Mouse (Mus musculus) thymus, postnatal 0 days (tissue): Measurements from ENCODE around the gene Ajm1. TPM values are rescaled to one million over a fixed set of nuclear protein-coding genes. Genes with fewer than 3 reads are reported as not detected.
"Not testable (repeated sequence)": the region's sequence is repeated elsewhere in the genome, so short reads cannot be mapped to it uniquely, and the experiment has no call there.

Experiments
- DNase-seq: peaks from one replicate; pipeline ENCODE4 v3.0.0-alpha.2; 2015; ENCODE audit warnings: low spot score
- polyA plus RNA-seq: library from polyadenylated mRNA; unstranded; fragments of >200 nt; fragmentation: Nextera tagmentation; extraction: Ambion mirVana; gene quantifications from 2 replicates; pipeline ENCODE4 v1.2.1, GENCODE M21; 2015

Ajm1 gene
- polyA plus RNA-seq, 1 experiment from 2014 or later: 0.04 TPM

DNA sequence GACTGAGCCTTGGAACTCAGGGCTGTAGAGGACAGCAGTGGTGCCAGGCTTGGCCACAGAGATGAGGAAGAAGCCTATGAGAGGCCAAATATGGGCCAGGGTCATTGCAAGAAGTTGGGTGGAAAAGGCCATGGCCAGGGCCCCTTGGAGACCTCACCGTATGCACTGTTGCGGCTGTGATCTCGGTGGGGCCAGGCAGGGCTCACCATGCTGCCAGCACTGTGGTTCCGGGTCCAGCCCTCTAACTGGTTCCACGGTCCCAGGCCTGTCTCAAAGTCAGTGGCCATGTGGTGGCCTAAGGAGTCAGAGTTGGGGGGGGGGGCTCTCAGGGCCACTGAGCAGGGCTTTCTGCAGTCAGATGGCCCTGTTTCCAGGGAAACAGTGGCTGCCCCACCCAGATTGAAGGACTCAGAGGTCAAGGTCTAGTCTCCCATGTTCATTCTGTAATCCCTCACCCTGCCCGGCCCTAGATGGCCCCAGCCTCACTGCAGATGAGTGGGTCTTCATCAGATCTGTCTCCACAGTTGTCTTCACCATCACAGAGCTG lies 13.0 kb downstream of the Ajm1 start:
- no peak for DNase-seq

GRCm38 (mm10) chr2:25566558-25566957 lies 15.0 kb downstream of the Ajm1 start:
- no peak for DNase-seq

GRCm38 (mm10) chr2:25565741-25566140 lies 15.8 kb downstream of the Ajm1 start:
- DNase-seq: no peak

- no peak for DNase-seq
These were observed 19.6 kb downstream of the Ajm1 start for GRCm38 (mm10) chr2:25561946-25562345.

GRCm38 (mm10) chr2:25560551-25560950 lies 21.0 kb downstream of the Ajm1 start:
- DNase-seq: no peak

DNA sequence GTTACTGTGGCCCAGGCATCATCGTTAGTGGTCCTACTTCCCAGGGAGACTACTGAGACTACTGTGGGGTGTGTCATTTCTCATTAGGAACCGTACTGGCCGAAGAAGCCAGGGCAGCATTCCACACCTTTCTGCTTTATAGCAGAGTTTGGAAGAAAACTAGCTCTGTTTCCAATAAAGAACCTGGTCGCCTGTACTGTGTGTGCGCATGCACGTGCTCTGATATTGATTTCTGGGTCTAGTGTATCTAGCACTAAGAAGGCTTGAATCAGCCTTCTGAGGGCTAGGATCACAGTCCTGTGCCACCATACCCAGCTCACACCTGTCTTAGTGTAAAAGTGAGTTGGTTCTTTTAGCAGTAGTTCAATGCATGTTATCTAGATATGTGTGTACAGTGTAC lies 22.8 kb downstream of the Ajm1 start:
- no peak for DNase-seq

GRCm38 (mm10) chr2:25557964-25558360 lies 23.6 kb downstream of the Ajm1 start:
- no peak for DNase-seq

- DNase-seq: peak; percentile 95
These were observed 24.2 kb downstream of the Ajm1 start, which contains the start of gene Edf1 for GRCm38 (mm10) chr2:25557221-25557963. Edf1 (plus strand) TSS chr2:25557847.

DNA sequence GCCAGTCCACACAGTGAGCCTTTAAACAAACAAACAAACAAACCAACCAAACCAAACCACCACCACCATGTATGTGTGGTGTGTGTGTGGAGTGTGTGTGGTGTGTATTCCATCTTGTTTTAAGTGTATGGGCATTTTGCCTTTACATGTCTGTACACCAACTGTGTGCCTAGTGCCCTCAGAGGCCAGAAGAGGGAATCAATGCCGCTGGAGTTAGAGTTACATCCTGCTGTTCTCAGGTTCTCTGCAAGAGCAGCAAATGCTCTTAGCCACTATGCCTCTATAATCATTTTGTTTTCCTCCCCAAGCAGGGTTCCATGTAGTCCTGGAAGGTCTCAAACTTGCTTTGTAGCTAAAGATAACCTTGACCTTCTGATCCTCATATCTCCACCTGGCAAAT lies 25.3 kb downstream of the Ajm1 start:
- DNase-seq: no peak

DNA sequence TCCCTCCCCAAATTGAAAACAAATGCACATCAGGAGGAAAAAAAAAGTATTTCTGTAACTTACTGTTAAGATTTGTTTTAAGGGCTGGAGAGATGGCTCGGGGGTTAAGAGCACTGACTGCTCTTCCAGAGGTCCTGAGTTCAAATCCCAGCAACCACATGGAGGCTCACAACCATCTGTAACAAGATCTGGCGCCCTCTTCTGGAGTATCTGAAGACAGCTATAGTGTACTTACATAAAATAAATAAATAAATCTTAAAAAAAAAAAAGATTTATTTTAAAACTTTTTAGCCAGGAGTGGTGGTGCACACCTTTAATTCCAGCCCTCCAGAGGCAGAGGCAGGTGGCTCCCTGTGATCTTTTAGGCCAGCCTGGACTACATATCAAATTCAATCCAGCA lies 26.1 kb downstream of the Ajm1 start:
- DNase-seq: not testable (repeated sequence)

GRCm38 (mm10) chr2:25553171-25553786 lies 28.3 kb downstream of the Ajm1 start:
- not testable (repeated sequence) for DNase-seq

GRCm38 (mm10) chr2:25551186-25551585 lies 30.4 kb downstream of the Ajm1 start:
- peak; percentile 19 for DNase-seq

DNA sequence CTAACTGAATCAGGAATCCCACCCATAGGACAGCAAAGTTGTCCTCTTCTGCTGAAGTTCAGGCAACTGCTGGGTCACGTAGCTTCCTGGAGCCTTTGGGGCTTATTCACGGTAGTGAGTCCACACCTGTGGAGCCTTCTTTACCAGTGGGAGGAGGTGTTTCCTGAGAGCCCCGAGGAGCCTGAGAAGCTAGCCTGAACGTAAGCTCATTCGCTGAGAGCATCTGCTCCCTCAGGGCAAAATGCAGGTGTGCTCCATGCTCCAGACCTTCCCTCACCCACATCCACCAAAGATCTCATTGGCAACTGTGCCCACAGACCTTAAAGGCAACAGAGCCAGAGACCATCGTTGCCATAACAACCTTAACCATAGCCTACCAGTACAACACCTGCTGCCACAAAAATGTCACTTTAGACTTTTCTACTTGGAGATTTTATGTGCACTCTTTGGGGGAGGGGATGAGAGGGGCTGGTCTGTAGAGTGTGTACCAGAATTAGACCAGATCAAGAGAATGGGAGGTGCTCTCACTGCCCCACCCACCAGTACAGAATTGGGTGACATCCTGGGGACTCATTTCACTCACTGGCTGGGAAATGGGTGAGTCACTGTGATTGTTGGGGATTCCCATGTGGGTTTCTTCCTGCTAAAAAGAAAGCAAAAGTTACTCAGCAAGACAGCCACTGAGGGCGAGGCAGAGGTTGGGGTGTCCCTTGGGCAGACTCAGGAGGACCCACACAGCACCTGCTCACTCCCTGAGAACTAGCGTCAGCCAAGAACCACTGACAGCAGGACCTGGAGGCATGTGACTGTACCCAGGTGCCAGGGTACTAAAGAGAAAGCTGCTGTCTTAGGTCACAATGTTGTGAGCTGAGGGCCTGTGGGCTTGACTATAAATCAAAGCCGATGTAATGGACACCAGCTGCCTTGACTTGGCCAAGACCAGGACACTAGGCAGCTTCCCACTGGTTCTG lies 32.3 kb downstream of the Ajm1 start:
- peak; percentile 93 for DNase-seq

DNA sequence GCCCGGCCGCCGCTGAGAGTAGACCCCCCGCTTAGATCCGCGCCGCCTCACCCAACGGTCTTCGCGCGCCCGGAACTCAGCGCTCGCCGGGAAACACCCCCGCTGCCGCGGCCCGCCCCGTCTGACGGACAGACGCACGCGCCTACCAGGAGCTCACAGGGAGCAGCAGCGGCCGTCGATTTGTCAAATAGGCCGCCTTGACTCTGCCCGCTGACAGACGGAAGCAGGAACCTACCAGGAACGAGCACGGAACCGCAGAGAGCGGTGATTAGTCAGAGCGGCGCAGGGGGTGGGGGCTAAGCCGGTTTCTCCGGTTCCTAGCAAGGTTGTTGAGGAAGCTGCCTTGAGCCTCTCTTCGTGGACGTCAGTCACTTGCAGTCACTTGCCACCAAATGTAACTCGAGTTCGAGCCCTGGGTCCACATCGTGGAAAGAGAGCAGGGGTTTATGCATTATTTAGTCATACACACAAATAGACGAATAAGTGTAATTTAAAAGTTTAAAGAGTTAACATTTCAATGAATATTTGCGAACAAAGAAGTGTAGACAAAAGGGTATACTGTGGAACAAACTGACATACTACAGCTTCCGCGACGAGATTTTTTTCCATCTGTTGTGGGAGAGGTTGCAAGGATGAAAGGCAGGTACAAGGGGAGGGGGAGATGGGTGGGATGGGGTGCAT lies 34.6 kb downstream of the Ajm1 start, which contains the start of gene Traf2:
Gene Traf2, minus strand, starts transcription at position 130 of the 681 bp plus-strand sequence.
- DNase-seq: peak; percentile 99

- no peak for DNase-seq
These were observed 35.4 kb downstream of the Ajm1 start for GRCm38 (mm10) chr2:25545996-25546810.

- no peak for DNase-seq
These were observed 39.8 kb downstream of the Ajm1 start for GRCm38 (mm10) chr2:25541644-25542367.

- no peak for DNase-seq
These were observed 41.0 kb downstream of the Ajm1 start for GRCm38 (mm10) chr2:25540541-25540948.

DNA sequence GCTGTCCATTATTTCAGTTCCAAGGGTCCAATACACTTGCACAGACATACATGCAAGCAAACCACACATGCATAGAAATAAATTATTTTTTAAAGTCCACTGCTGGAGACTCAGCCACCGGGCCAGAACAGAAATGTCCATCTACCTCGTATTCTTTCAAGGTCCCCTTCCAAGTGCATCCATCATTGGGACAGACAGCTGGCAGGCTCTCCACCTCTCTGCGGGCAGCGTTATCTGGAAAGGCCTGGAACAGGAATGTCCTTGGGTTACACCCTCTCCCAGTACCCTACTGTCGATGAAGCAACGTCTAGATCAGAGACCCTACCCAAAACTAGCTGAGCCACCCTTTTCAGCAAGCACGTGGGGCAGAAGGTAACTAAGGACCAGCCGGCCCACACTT lies 45.0 kb downstream of the Ajm1 start:
- DNase-seq: no peak

- DNase-seq: no peak
These were observed 46.7 kb downstream of the Ajm1 start for GRCm38 (mm10) chr2:25534866-25535182.
